Mouse (Mus musculus) ES-Bruce4 (cell line): Measurements from ENCODE around the gene Ccdc157.

ENCODE experiments used
- CTCF ChIP-seq: IDR thresholded peaks from one replicate; pipeline ENCODE4 v1.8.1; 2011; ENCODE audit warnings: low read depth, low read length
- POLR2A ChIP-seq: IDR thresholded peaks from one replicate; pipeline ENCODE4 v1.8.1; 2011; ENCODE audit warnings: low read length; ENCODE audit not compliant: insufficient read depth

- TF ChIP-seq CTCF (peak; percentile 75), POLR2A (no peak)
These were observed 65.5 kb downstream of the Ccdc157 start for GRCm38 (mm10) chr11:4094378-4095170.
